18 mouse cellular contexts compared by ENCODE assay signal in the genomic region with DNA sequence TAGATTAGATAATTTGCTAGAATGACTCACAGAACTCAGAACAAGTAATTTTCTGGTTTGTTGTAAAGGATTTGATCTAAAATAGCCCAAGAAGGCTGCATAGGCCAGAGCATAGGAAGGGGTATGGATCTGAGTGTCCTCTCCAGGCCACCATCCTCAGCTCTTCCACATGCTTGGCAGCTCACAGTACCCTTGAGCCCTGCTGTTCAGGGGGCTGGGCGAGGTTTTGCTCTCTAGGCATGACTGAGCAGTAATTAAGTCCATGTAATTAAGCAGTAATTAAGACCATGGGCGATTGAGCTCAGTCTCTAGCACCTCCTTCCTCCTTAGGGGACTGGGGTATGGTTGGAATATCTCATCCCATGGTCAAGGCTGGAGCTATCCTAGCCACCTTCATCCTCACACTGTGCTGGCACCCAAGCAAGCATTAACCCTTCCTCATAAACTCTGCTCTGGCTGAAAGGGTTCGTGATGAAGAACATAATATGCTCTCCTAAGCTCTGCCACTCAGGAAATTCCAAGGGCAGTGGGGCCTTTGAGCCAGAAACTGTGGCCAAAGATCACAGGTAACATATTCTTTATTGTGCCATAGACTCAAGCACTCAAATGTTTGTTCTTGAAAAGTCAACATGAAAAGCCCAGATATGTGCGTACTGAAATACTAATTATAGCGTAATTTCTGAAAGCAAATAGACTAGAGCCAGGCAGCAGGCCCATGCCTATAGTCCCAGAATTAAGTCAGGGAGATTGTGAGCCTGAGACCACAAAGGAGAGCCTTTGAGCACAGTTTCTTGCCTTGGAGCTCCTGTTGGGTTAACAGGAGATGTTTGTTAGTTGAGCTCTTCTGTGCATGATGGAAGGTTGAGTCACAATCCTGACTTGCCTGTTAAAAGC. TPM values are rescaled to one million over a fixed set of nuclear protein-coding genes. Genes with fewer than 3 reads are reported as not detected.
DNase-seq lines count a peak whose midpoint lies in the region; ATAC-seq lines count a peak whose summit lies in the region.
"Had no signal": no experiment of that assay in that cellular context is flagged by ENCODE, and none has a peak within 500 bp of the region (broad histone marks: within the 10 kb centered on the region; RNA-seq: fewer than 3 reads in every experiment).

No protein-coding gene starts in this region.

- H3K4me3 ChIP-seq in kidney, embryonic 15.5 days (replicated peaks): no peak overlapping the region
- no peak overlapping the region for H3K4me3 ChIP-seq in neural tube, embryonic 14.5 days (ENCODE audit: low read depth, low read length)
- H3K4me3 ChIP-seq: forebrain, embryonic 10.5 days; hindbrain, embryonic 15.5 days; neural tube, embryonic 12.5 days had no signal

- H3K36me3 ChIP-seq in kidney, embryonic 15.5 days: peaks cover 21% of the 10 kb centered on the region; the same call in 1 of the 2 replicates
- H3K36me3 ChIP-seq in neural tube, embryonic 14.5 days (ENCODE audit: control insufficient read depth, insufficient read depth, low read length): no peaks in the 10 kb centered on the region
- H3K36me3 ChIP-seq: hindbrain, embryonic 15.5 days; neural tube, embryonic 12.5 days had no signal

- H3K27me3 ChIP-seq in kidney, embryonic 15.5 days: no peaks in the 10 kb centered on the region
- H3K27me3 ChIP-seq in neural tube, embryonic 14.5 days (ENCODE audit: control insufficient read depth, insufficient read depth, low read length): no peaks in the 10 kb centered on the region
- H3K27me3 ChIP-seq: hindbrain, embryonic 15.5 days; neural tube, embryonic 12.5 days had no signal

- 61% methylated on average over 5 of the region's 5 CpGs for WGBS in kidney, embryonic 15.5 days
- WGBS in neural tube, embryonic 14.5 days: 70% methylated on average over 5 of the region's 5 CpGs

- H3K4me1 ChIP-seq in kidney, embryonic 15.5 days: peaks cover 17% of the 10 kb centered on the region
- H3K4me1 ChIP-seq in neural tube, embryonic 14.5 days (ENCODE audit: control insufficient read depth, insufficient read depth, low read length): no peaks in the 10 kb centered on the region
- H3K4me1 ChIP-seq: hindbrain, embryonic 15.5 days; neural tube, embryonic 12.5 days had no signal

- peak; percentile 59; the same call in 1 of the 2 replicates for ATAC-seq in kidney, embryonic 15.5 days (replicated peaks; ENCODE audit: low FRiP score)
- ATAC-seq in neural tube, embryonic 14.5 days (ENCODE audit: low read depth): peak; percentile 44; the same call in 1 of the 2 replicates
- ATAC-seq: midbrain, embryonic 16.5 days had no signal

- no peak overlapping the region for H3K27ac ChIP-seq in kidney, embryonic 15.5 days
- H3K27ac ChIP-seq in neural tube, embryonic 14.5 days (ENCODE audit: low read depth, low read length): no peak overlapping the region
- H3K27ac ChIP-seq: forebrain, embryonic 10.5 days; hindbrain, embryonic 15.5 days; macrophage; neural tube, embryonic 12.5 days had no signal

- H3K9me3 ChIP-seq in kidney, embryonic 15.5 days (replicated peaks): no peaks in the 10 kb centered on the region
- no peaks in the 10 kb centered on the region for H3K9me3 ChIP-seq in neural tube, embryonic 14.5 days (ENCODE audit: control insufficient read depth, low read length)
- H3K9me3 ChIP-seq: forebrain, embryonic 10.5 days; hindbrain, embryonic 15.5 days; neural tube, embryonic 12.5 days had no signal

- H3K4me2 ChIP-seq in kidney, embryonic 15.5 days: no peak overlapping the region
- no peak overlapping the region for H3K4me2 ChIP-seq in neural tube, embryonic 14.5 days (ENCODE audit: low read depth, low read length)
- H3K4me2 ChIP-seq: hindbrain, embryonic 15.5 days; neural tube, embryonic 12.5 days had no signal

- no peak for DNase-seq in kidney, postnatal 10 days
- DNase-seq in neural tube, embryonic 10.5 days (ENCODE audit: extremely low spot score, low spot score): no peak
- DNase-seq in lung, postnatal 25 days (ENCODE audit: low spot score): peak; percentile 43
- no peak for DNase-seq in ovary, adult 18-20 months (ENCODE audit: low spot score)
- DNase-seq in layer of hippocampus, postnatal 36 days: no peak
- DNase-seq: adrenal gland, adult 8-10 months; cerebellum, adult 9-10 months; heart, adult 18-20 months; kidney, postnatal 25 days; layer of hippocampus, adult 9-11 months had no signal

- H3K9ac ChIP-seq in kidney, embryonic 15.5 days: no peak overlapping the region
- no peak overlapping the region for H3K9ac ChIP-seq in neural tube, embryonic 14.5 days (replicated peaks; ENCODE audit: low read depth, low read length)
- H3K9ac ChIP-seq: hindbrain, embryonic 15.5 days; neural tube, embryonic 12.5 days had no signal

RNA-seq across cellular contexts. Expression of a gene that starts 13.7 kb away (rescaled TPM):
- polyA plus RNA-seq in kidney, embryonic 15.5 days (2015; fragmentation: Nextera tagmentation; extraction: Ambion mirVana): 12.3 and 13.8 TPM in 2 replicates
- 10.1 and 10.4 TPM in 2 replicates for polyA plus RNA-seq in neural tube, embryonic 14.5 days (2014; fragmentation: Nextera tagmentation; extraction: Ambion mirVana)
- 10 to 100 TPM; 23.5 to 25.6 TPM for total RNA-seq in layer of hippocampus, postnatal 36 days (2021)

RNA-seq across cellular contexts. Expression of a gene that starts 28.9 kb away (rescaled TPM):
- 1.1 and 1.4 TPM in 2 replicates for polyA plus RNA-seq in kidney, embryonic 15.5 days (2015; fragmentation: Nextera tagmentation; extraction: Ambion mirVana)
- polyA plus RNA-seq in neural tube, embryonic 14.5 days (2014; fragmentation: Nextera tagmentation; extraction: Ambion mirVana): 7.9 and 8.2 TPM in 2 replicates
- 10 to 100 TPM; 11.0 to 12.3 TPM for total RNA-seq in layer of hippocampus, postnatal 36 days (2021)
- total RNA-seq: liver, adult 2 months had no signal
- polyA plus RNA-seq: liver, adult 2 months had no signal
